Mouse (Mus musculus): ENCODE measurements at regions not wholly inside any gene's neighbourhood (a gene's known extent, or its start where the extent isn't known, plus 50 kb on each side); places are given as distances from the start of the nearest gene placed in this dataset.

GRCm38 (mm10) chr1:168600461-168601160 lies 168.5 kb upstream of the Pbx1 start:
- Histone ChIP-seq H3K27me3 (ENCODE audit: control insufficient read depth, insufficient read depth, low read length) (no peaks in the 10 kb centered on the region), H3K4me1 (ENCODE audit: control insufficient read depth, insufficient read depth, insufficient read length, low read length) (peaks cover 8% of the 10 kb centered on the region; the same call in 1 of the 2 replicates), H3K27ac (ENCODE audit: insufficient read depth, low read depth, low read length) (no peak overlapping the region), H3K4me3 (ENCODE audit: low read depth, low read length) (no peak overlapping the region), H3K36me3 (ENCODE audit: control insufficient read depth, insufficient read depth, low read length) (no peaks in the 10 kb centered on the region)
- WGBS: 84% methylated on average over 6 of the region's 6 CpGs
- TF ChIP-seq CTCF (IDR thresholded peaks at IDR 0.05; ENCODE audit: extremely low read depth, insufficient read length, insufficient replicate concordance, low read depth, low read length): no peak
- TF ChIP-seq POLR2A (IDR thresholded peaks at IDR 0.05; ENCODE audit: low read depth, low read length): no peak

GRCm38 (mm10) chr1:168598191-168598667 lies 166.2 kb upstream of the Pbx1 start:
- H3K27ac ChIP-seq (ENCODE audit: insufficient read depth, low read depth, low read length): no peak overlapping the region
- WGBS: 4% methylated on average over 11 of the region's 11 CpGs
- H3K36me3 ChIP-seq (ENCODE audit: control insufficient read depth, insufficient read depth, low read length): no peaks in the 10 kb centered on the region
- H3K4me3 ChIP-seq (ENCODE audit: low read depth, low read length): no peak overlapping the region
- no peak for TF ChIP-seq POLR2A (IDR thresholded peaks at IDR 0.05; ENCODE audit: low read depth, low read length)
- TF ChIP-seq CTCF (IDR thresholded peaks at IDR 0.05; ENCODE audit: extremely low read depth, insufficient read length, insufficient replicate concordance, low read depth, low read length): no peak
- H3K4me1 ChIP-seq (ENCODE audit: control insufficient read depth, insufficient read depth, insufficient read length, low read length): peaks cover 8% of the 10 kb centered on the region; the same call in 1 of the 2 replicates
- H3K27me3 ChIP-seq (ENCODE audit: control insufficient read depth, insufficient read depth, low read length): no peaks in the 10 kb centered on the region

- TF ChIP-seq POLR2A (IDR thresholded peaks at IDR 0.05; ENCODE audit: low read depth, low read length) (no peak), CTCF (IDR thresholded peaks at IDR 0.05; ENCODE audit: extremely low read depth, insufficient read length, insufficient replicate concordance, low read depth, low read length) (no peak)
- 7% methylated on average over 5 of the region's 5 CpGs for WGBS
- no peak overlapping the region for H3K27ac ChIP-seq (ENCODE audit: insufficient read depth, low read depth, low read length)
- no peak overlapping the region for H3K4me3 ChIP-seq (ENCODE audit: low read depth, low read length)
- no peaks in the 10 kb centered on the region for H3K36me3 ChIP-seq (ENCODE audit: control insufficient read depth, insufficient read depth, low read length)
- peaks cover 8% of the 10 kb centered on the region; the same call in 1 of the 2 replicates for H3K4me1 ChIP-seq (ENCODE audit: control insufficient read depth, insufficient read depth, insufficient read length, low read length)
- no peaks in the 10 kb centered on the region for H3K27me3 ChIP-seq (ENCODE audit: control insufficient read depth, insufficient read depth, low read length)
Observed at GRCm38 (mm10) chr1:168597495-168597894, 165.4 kb upstream of the Pbx1 start.

- Histone ChIP-seq H3K4me1 (ENCODE audit: control insufficient read depth, insufficient read depth, insufficient read length, low read length) (no peaks in the 10 kb centered on the region), H3K27me3 (ENCODE audit: control insufficient read depth, insufficient read depth, low read length) (no peaks in the 10 kb centered on the region), H3K36me3 (ENCODE audit: control insufficient read depth, insufficient read depth, low read length) (no peaks in the 10 kb centered on the region), H3K4me3 (ENCODE audit: low read depth, low read length) (no peak overlapping the region), H3K27ac (ENCODE audit: insufficient read depth, low read depth, low read length) (no peak overlapping the region)
- WGBS: 61% methylated on average over 3 of the region's 3 CpGs
- TF ChIP-seq CTCF (IDR thresholded peaks at IDR 0.05; ENCODE audit: extremely low read depth, insufficient read length, insufficient replicate concordance, low read depth, low read length): no peak
- TF ChIP-seq POLR2A (IDR thresholded peaks at IDR 0.05; ENCODE audit: low read depth, low read length): no peak
Observed at GRCm38 (mm10) chr1:168584137-168584536, 152.1 kb upstream of the Pbx1 start.

GRCm38 (mm10) chr1:168582434-168582833 lies 150.4 kb upstream of the Pbx1 start:
- Histone ChIP-seq H3K27ac (ENCODE audit: insufficient read depth, low read depth, low read length) (no peak overlapping the region), H3K27me3 (ENCODE audit: control insufficient read depth, insufficient read depth, low read length) (no peaks in the 10 kb centered on the region), H3K4me3 (ENCODE audit: low read depth, low read length) (no peak overlapping the region), H3K4me1 (ENCODE audit: control insufficient read depth, insufficient read depth, insufficient read length, low read length) (no peaks in the 10 kb centered on the region), H3K36me3 (ENCODE audit: control insufficient read depth, insufficient read depth, low read length) (no peaks in the 10 kb centered on the region)
- no peak for TF ChIP-seq CTCF (IDR thresholded peaks at IDR 0.05; ENCODE audit: extremely low read depth, insufficient read length, insufficient replicate concordance, low read depth, low read length)
- TF ChIP-seq POLR2A (IDR thresholded peaks at IDR 0.05; ENCODE audit: low read depth, low read length): no peak
- 64% methylated on average over 5 of the region's 5 CpGs for WGBS

GRCm38 (mm10) chr1:168569930-168570515 lies 138.0 kb upstream of the Pbx1 start:
- Histone ChIP-seq H3K27ac (ENCODE audit: insufficient read depth, low read depth, low read length) (no peak overlapping the region), H3K4me1 (ENCODE audit: control insufficient read depth, insufficient read depth, insufficient read length, low read length) (no peaks in the 10 kb centered on the region), H3K36me3 (ENCODE audit: control insufficient read depth, insufficient read depth, low read length) (no peaks in the 10 kb centered on the region), H3K27me3 (ENCODE audit: control insufficient read depth, insufficient read depth, low read length) (no peaks in the 10 kb centered on the region), H3K4me3 (ENCODE audit: low read depth, low read length) (no peak overlapping the region)
- WGBS: 84% methylated on average over 5 of the region's 5 CpGs
- TF ChIP-seq CTCF (IDR thresholded peaks at IDR 0.05; ENCODE audit: extremely low read depth, insufficient read length, insufficient replicate concordance, low read depth, low read length): no peak
- TF ChIP-seq POLR2A (IDR thresholded peaks at IDR 0.05; ENCODE audit: low read depth, low read length): no peak

GRCm38 (mm10) chr1:168552394-168552793 lies 120.3 kb upstream of the Pbx1 start:
- Histone ChIP-seq H3K27me3 (ENCODE audit: control insufficient read depth, insufficient read depth, low read length) (no peaks in the 10 kb centered on the region), H3K4me1 (ENCODE audit: control insufficient read depth, insufficient read depth, insufficient read length, low read length) (no peaks in the 10 kb centered on the region), H3K36me3 (ENCODE audit: control insufficient read depth, insufficient read depth, low read length) (no peaks in the 10 kb centered on the region), H3K27ac (ENCODE audit: insufficient read depth, low read depth, low read length) (no peak overlapping the region), H3K4me3 (ENCODE audit: low read depth, low read length) (no peak overlapping the region)
- no peak for TF ChIP-seq CTCF (IDR thresholded peaks at IDR 0.05; ENCODE audit: extremely low read depth, insufficient read length, insufficient replicate concordance, low read depth, low read length)
- no peak for TF ChIP-seq POLR2A (IDR thresholded peaks at IDR 0.05; ENCODE audit: low read depth, low read length)
- WGBS: 83% methylated on average over 3 of the region's 3 CpGs
